Mouse (Mus musculus) ES-E14 (cell line): ENCODE measurements around the gene Tas1r2. TPM values are rescaled to one million over a fixed set of nuclear protein-coding genes. Genes with fewer than 3 reads are reported as not detected.

Experiments used
- DNase-seq: peaks from one replicate; pipeline ENCODE4 v3.0.0-alpha.2; 2013; ENCODE audit warnings: low read depth, low spot score
- H3K27ac ChIP-seq: 2 replicates; pipeline ENCODE4 v1.5.1; 2012; ENCODE audit warnings: low read depth, mild to moderate bottlenecking, low read length, moderate library complexity, mixed read lengths; ENCODE audit not compliant: poor library complexity, insufficient read depth, severe bottlenecking
- H3K36me3 ChIP-seq: 2 replicates; pipeline ENCODE4 v1.6.1; 2012; ENCODE audit warnings: mild to moderate bottlenecking, low read length, moderate library complexity, mixed read lengths; ENCODE audit not compliant: control insufficient read depth, poor library complexity, insufficient read depth, severe bottlenecking
- H3K4me1 ChIP-seq, 2 experiments: fragments of 150-350 bp in 1 of 2; sonication (generic) in 1 of 2; 2 replicates each; pipeline ENCODE4 v1.6.1; 2012; ENCODE audit warnings: low read length in 2 of 2, mild to moderate bottlenecking in 1 of 2, mixed read lengths in 1 of 2; ENCODE audit not compliant: control insufficient read depth in 2 of 2, insufficient read depth in 2 of 2, poor library complexity in 1 of 2
- H3K4me3 ChIP-seq, 2 experiments: fragments of 150-350 bp in 1 of 2; sonication (generic) in 1 of 2; 2 replicates each; pipeline ENCODE4 v1.5.1; 2012; ENCODE audit warnings: low read length in 2 of 2, low read depth in 1 of 2, mild to moderate bottlenecking in 1 of 2, mixed read lengths in 1 of 2; ENCODE audit not compliant: insufficient read depth in 1 of 2, poor library complexity in 1 of 2, severe bottlenecking in 1 of 2
- H3K9ac ChIP-seq: 2 replicates; pipeline ENCODE4 v1.6.1; 2012; ENCODE audit warnings: low read depth, mild to moderate bottlenecking, low read length, mixed read lengths; ENCODE audit not compliant: poor library complexity, insufficient read depth, severe bottlenecking
- H3K9me3 ChIP-seq: fragments of 150-350 bp; sonication (generic); 2 replicates; pipeline ENCODE4 v1.6.1; 2012; ENCODE audit warnings: low read depth, mild to moderate bottlenecking, low read length; ENCODE audit not compliant: control insufficient read depth, insufficient read depth
- CHD2 ChIP-seq: IDR thresholded peaks from 2 replicates; pipeline ENCODE4 v1.6.1; 2014; ENCODE audit warnings: mild to moderate bottlenecking, low read depth, low read length, inconsistent platforms
- HCFC1 ChIP-seq: IDR thresholded peaks from 2 replicates; pipeline ENCODE4 v1.6.1; 2012; ENCODE audit warnings: low read length, inconsistent platforms, borderline replicate concordance; ENCODE audit not compliant: insufficient read depth
- MAFK ChIP-seq: IDR thresholded peaks from 2 replicates; pipeline ENCODE4 v1.6.1; 2014; ENCODE audit warnings: mild to moderate bottlenecking, low read depth, low read length, inconsistent platforms; ENCODE audit not compliant: insufficient read depth
- ZC3H11A ChIP-seq: IDR thresholded peaks from 2 replicates; pipeline ENCODE4 v1.6.1; 2012; ENCODE audit warnings: low read depth, mild to moderate bottlenecking, inconsistent platforms, low read length, borderline replicate concordance
- ZNF384 ChIP-seq: IDR thresholded peaks from 2 replicates; pipeline ENCODE4 v1.6.1; 2012; ENCODE audit warnings: low read depth, low read length, inconsistent platforms
- in situ Hi-C, 2 experiments: fragments of 600-800 bp; cut with MboI; formaldehyde crosslinking; loops; one replicate each; pipeline ENCODE4 v1.15.1; 2025; ENCODE audit warnings: low sequenced_read_pairs in 2 of 2, inconsistent platforms in 1 of 2; ENCODE audit not compliant: unreplicated experiment in 2 of 2
- total RNA-seq: library from RNA; depleted of rRNA; stranded (reverse); fragments of 300-350 nt; gene quantifications from 2 replicates; pipeline ENCODE4 v1.2.3, GENCODE M21; 2012

Gene Tas1r2
- total RNA-seq, 1 experiment = 0.09 TPM

DNA sequence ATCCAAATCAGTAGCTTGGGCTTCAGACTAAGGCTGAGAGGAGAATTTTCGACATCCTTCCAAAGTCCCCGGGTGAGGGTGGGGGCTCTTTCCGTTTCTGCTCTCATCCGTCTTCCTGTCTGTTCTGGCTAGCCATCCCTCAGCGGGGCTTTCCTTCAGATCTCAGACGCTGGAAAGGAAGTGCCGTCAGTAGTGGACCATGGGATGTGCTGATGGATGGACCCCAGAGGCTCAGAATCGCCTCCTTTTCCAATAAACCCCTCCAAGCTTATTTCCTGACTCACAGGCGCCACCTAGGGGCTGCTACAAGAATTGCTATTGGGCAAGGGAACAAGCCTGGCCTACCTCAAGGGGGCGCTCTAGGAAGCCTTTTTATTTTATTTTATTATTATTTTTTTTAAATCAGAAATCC, 41.8 kb upstream of the Tas1r2 start:
- DNase-seq = no peak
- Histone ChIP-seq H3K4me1 (peaks cover 0 to 11% of the 10 kb centered on the region in 2 experiments; a peak in 1 of 4 replicates), H3K36me3 (peaks cover 11% of the 10 kb centered on the region), H3K4me3 (no peak overlapping the region), H3K27ac (no peak overlapping the region), H3K9ac (0 out of 2 replicates have a peak overlapping the region, but pooled peaks have one; percentile 40), H3K9me3 (no peaks in the 10 kb centered on the region)
- TF ChIP-seq CHD2 (no peak), ZC3H11A (peak; percentile 33; the same call in 1 of the 2 replicates), HCFC1 (no peak), MAFK (no peak), ZNF384 (0 out of 2 replicates have a peak, but pooled peaks have one; percentile 36)
- in situ Hi-C loops = no loop called here

DNA sequence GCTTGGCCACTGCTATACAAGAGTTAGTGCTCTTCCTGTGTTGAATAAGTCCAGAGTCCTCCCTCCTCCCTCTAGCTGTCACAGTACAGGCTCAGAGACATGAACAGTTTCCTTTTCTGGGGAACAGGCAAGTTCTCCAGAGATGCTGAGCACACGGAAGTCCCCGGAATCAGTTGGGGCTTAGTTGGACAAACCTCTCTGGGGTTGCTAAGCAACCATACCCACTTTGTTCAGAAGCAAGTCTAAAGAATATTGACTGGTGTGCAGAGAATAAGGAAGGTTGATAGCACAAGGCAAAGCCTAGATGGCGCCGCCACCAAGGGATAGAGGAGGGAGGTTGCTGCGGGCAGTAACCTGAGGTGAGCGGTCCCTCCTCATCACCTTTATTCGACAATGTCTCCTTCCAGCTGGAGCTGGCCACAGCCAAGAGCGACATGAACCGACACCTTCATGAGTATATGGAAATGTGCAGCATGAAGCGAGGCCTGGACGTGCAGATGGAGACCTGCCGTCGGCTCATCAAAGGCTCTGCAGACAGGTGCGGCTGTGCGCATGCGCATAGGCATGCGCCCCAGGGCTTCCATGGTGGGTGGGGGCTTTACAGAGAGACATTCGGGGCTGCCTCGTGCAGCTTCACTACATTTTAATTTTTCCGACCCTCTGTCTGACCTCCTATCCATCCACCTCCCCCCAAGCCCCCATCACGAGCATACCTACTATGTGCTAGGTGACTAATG, 38.6 kb upstream of the Tas1r2 start:
- no peak for TF ChIP-seq ZNF384
- no peak for TF ChIP-seq HCFC1
- no peak for TF ChIP-seq ZC3H11A
- TF ChIP-seq MAFK = no peak
- TF ChIP-seq CHD2 = no peak
- Histone ChIP-seq H3K4me1 (peaks cover 0 to 21% of the 10 kb centered on the region in 2 experiments; a peak in 2 of 4 replicates), H3K9me3 (no peaks in the 10 kb centered on the region), H3K36me3 (peaks cover 3% of the 10 kb centered on the region), H3K9ac (peak overlapping the region; percentile 38; the same call in 1 of the 2 replicates), H3K27ac (no peak overlapping the region), H3K4me3 (peak overlapping the region; percentile 39 to 45; a peak in 3 of 4 replicates)
- no peak for DNase-seq
- in situ Hi-C loops = no loop called here

DNA sequence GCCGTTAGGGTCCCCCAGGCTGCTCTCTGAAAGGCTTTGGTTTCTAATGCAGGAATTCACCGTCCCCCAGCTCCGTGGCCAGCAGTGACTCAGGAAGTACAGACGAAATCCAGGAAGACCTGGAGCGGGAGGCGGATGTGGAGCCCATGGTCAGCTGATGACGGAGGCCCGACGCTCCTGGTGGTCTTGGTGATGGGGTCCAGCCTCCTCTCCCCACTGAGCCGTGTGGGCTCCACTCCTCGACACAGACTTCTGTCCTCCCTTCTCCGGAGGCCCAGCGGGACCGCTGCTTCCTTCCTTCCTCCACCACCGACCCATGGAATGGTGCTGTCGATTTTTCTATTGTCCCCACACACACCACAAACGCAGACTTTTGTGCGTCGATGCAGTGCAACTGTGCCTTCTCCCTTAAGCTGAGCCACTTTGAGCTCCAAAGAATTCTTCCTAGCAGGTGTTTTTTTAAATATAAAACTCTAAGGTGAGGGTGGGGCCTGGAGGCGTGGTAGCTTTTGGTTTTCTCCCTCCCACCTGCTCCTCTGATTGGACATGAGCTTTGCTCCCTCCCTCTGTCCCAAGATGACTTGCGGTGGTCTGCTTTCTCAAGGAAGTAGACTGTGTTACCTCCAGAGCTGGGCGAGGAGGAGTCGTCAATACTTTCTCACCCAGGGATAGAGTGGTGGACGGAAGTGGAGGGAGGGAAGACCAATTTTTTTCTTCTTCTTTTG, 36.9 kb upstream of the Tas1r2 start:
- peak overlapping the region; percentile 81 to 86 for H3K4me3 ChIP-seq
- H3K9ac ChIP-seq = peak overlapping the region; percentile 81
- TF ChIP-seq ZNF384 (0 out of 2 replicates have a peak, but pooled peaks have one; percentile 6), MAFK (no peak), CHD2 (no peak)
- H3K27ac ChIP-seq = peak overlapping the region; percentile 60; the same call in 1 of the 2 replicates
- H3K36me3 ChIP-seq = peaks cover 3% of the 10 kb centered on the region
- H3K9me3 ChIP-seq = no peaks in the 10 kb centered on the region
- H3K4me1 ChIP-seq = peaks cover 0 to 21% of the 10 kb centered on the region in 2 experiments; a peak in 2 of 4 replicates
- DNase-seq = no peak
- in situ Hi-C loops = no loop called here

DNA sequence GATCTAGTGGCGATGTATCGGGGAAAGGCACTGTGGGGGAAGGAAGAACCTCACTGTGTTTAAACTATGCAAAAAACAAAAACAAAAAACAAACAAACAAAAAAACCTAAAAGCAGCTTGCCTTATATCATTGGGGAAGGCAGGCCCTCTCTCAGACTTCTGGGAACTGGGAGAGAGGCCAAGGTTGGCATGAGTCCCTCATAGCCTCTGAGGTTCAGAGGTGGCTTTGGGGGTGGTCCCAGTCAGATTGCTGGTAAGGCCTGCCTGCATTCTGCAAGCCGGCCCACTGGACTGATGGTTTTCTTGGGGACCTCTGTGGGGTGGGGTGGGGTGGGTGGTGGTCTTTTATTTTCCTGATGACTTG, 36.4 kb upstream of the Tas1r2 start:
- Histone ChIP-seq H3K4me1 (peaks cover 0 to 20% of the 10 kb centered on the region in 2 experiments; a peak in 2 of 4 replicates), H3K4me3 (peak overlapping the region in 1 of 2 experiments; percentile 86; a peak in 2 of 4 replicates), H3K36me3 (peaks cover 3% of the 10 kb centered on the region), H3K27ac (no peak overlapping the region), H3K9ac (no peak overlapping the region; the same call in 1 of the 2 replicates), H3K9me3 (no peaks in the 10 kb centered on the region)
- TF ChIP-seq MAFK (no peak), ZNF384 (no peak), HCFC1 (no peak), CHD2 (no peak)
- no peak for DNase-seq
- in situ Hi-C loops = no loop called here
